Mouse (Mus musculus) liver, postnatal 0 days (tissue): ENCODE measurements around the gene Timm10b. TPM values are rescaled to one million over a fixed set of nuclear protein-coding genes. Genes with fewer than 3 reads are reported as not detected.
A peak's percentile ranks its signal among the peaks of the same experiment; 100 is the strongest.

Source experiments
- ATAC-seq: fragments of 200-750 bp; cut with Nextera tagmentation; 2 replicates; pipeline ENCODE4 v1.8.0; 2017; ENCODE audit warnings: mild to moderate bottlenecking, moderate library complexity
- DNase-seq: peaks from one replicate; pipeline ENCODE4 v3.0.0-alpha.2; 2016
- H3K27ac ChIP-seq: fragments of 300-500 bp; sonication (generic); 2 replicates; pipeline ENCODE4 v1.5.1; 2014; ENCODE audit warnings: antibody characterized with exemption, moderate library complexity, mild to moderate bottlenecking, low read depth
- H3K27me3 ChIP-seq: fragments of 300-500 bp; sonication (generic); 2 replicates; pipeline ENCODE4 v1.6.1; 2014; ENCODE audit warnings: low read length, control low read depth, mixed read lengths; ENCODE audit not compliant: insufficient read depth
- H3K36me3 ChIP-seq: fragments of 300-500 bp; sonication (generic); replicated peaks from 2 replicates; pipeline ENCODE4 v1.6.1; 2014; ENCODE audit warnings: mild to moderate bottlenecking, control low read depth, low read length, moderate library complexity, mixed read lengths; ENCODE audit not compliant: insufficient read depth
- H3K4me1 ChIP-seq: fragments of 300-500 bp; sonication (generic); 2 replicates; pipeline ENCODE4 v1.6.1; 2014; ENCODE audit warnings: antibody characterized with exemption, mild to moderate bottlenecking, control low read depth; ENCODE audit not compliant: insufficient read depth
- H3K4me2 ChIP-seq: fragments of 300-500 bp; sonication (generic); 2 replicates; pipeline ENCODE4 v1.6.1; 2014; ENCODE audit warnings: low read depth, mild to moderate bottlenecking, low read length, moderate library complexity, mixed read lengths
- H3K4me3 ChIP-seq: fragments of 300-500 bp; sonication (generic); 2 replicates; pipeline ENCODE4 v1.5.1; 2014; ENCODE audit warnings: low read depth, low read length
- H3K9ac ChIP-seq: fragments of 300-500 bp; sonication (generic); replicated peaks from 2 replicates; pipeline ENCODE4 v1.6.1; 2014; ENCODE audit warnings: mild to moderate bottlenecking, moderate library complexity
- H3K9me3 ChIP-seq: fragments of 300-500 bp; sonication (generic); 2 replicates; pipeline ENCODE4 v1.6.1; 2016; ENCODE audit warnings: mild to moderate bottlenecking, control low read depth, low read length, mixed read lengths
- CTCF ChIP-seq: sonication (generic); IDR thresholded peaks from 2 replicates; pipeline ENCODE4 v1.5.1; 2016; ENCODE audit warnings: antibody characterized with exemption, low read depth
- EP300 ChIP-seq: IDR thresholded peaks from 2 replicates; pipeline ENCODE4 v1.6.1; 2016; ENCODE audit warnings: antibody characterized with exemption, low read depth, mild to moderate bottlenecking
- WGBS: fragments of 180-500 bp; shearing (Covaris S2); extraction: QIAGEN DNeasy Blood & Tissue Kit; methylation state at CpG from one replicate; pipeline ENCODE4 v1.1.7; 2014; ENCODE audit not compliant: insufficient replicate concordance; 5-methylcytosine and 5-hydroxymethylcytosine counted together
- polyA plus RNA-seq: library from polyadenylated mRNA; unstranded; fragments of >200 nt; fragmentation: Nextera tagmentation; extraction: Ambion mirVana; gene quantifications from 2 replicates; pipeline ENCODE4 v1.2.1, GENCODE M21; 2015

Gene Timm10b
- 117 and 121 TPM in 2 replicates for polyA plus RNA-seq

GRCm38 (mm10) chr7:105639756-105640155, at the start of gene Timm10b:
Timm10b (plus strand) TSS chr7:105640056.
- peak; percentile 6 for ATAC-seq
- Histone ChIP-seq H3K9ac (peak within 1 kb of the TSS; percentile 80), H3K27ac (peak within 1 kb of the TSS; percentile 96), H3K4me3 (peak within 1 kb of the TSS; percentile 92), H3K9me3 (no peaks in the 10 kb centered on the region), H3K36me3 (peaks cover 21% of the 10 kb centered on the region), H3K4me2 (peak within 1 kb of the TSS; percentile 98), H3K27me3 (no peaks in the 10 kb centered on the region), H3K4me1 (peaks cover 27% of the 10 kb centered on the region)
- no peak for DNase-seq
- 2% methylated on average over 2 of the region's 2 CpGs for WGBS
- TF ChIP-seq CTCF: no peak

- DNase-seq (no peak), ATAC-seq (peak; percentile 19; the same call in 1 of the 2 replicates)
- Histone ChIP-seq H3K9ac (no peak overlapping the region), H3K4me1 (no peaks in the 10 kb centered on the region), H3K4me3 (no peak overlapping the region), H3K4me2 (no peak overlapping the region), H3K9me3 (no peaks in the 10 kb centered on the region), H3K27ac (no peak overlapping the region), H3K27me3 (no peaks in the 10 kb centered on the region), H3K36me3 (peaks cover 6% of the 10 kb centered on the region; the same call in 1 of the 2 replicates)
- WGBS: 52% methylated on average over 7 of the region's 7 CpGs
- TF ChIP-seq CTCF (no peak), EP300 (no peak)
These were observed 49.8 kb upstream of the Timm10b start for GRCm38 (mm10) chr7:105590097-105590496.

- Histone ChIP-seq H3K4me1 (no peaks in the 10 kb centered on the region), H3K9me3 (no peaks in the 10 kb centered on the region), H3K4me2 (no peak overlapping the region), H3K27me3 (no peaks in the 10 kb centered on the region), H3K4me3 (no peak overlapping the region), H3K27ac (peak overlapping the region; percentile 66), H3K9ac (no peak overlapping the region), H3K36me3 (no peaks in the 10 kb centered on the region)
- DNase-seq (peak; percentile 83), ATAC-seq (peak; percentile 63)
- TF ChIP-seq CTCF: peak; percentile 87
- no peak for TF ChIP-seq EP300
- 30% methylated on average over 9 of the region's 9 CpGs for WGBS
These were observed 36.8 kb upstream of the Timm10b start for GRCm38 (mm10) chr7:105602860-105603623.

- no peak overlapping the region for H3K4me3 ChIP-seq
- ATAC-seq (no peak), DNase-seq (no peak)
- no peaks in the 10 kb centered on the region for H3K9me3 ChIP-seq
- H3K36me3 ChIP-seq: peaks cover 18% of the 10 kb centered on the region; the same call in 1 of the 2 replicates
- no peaks in the 10 kb centered on the region for H3K27me3 ChIP-seq
- H3K27ac ChIP-seq: no peak overlapping the region
- TF ChIP-seq EP300: no peak
- no peak for TF ChIP-seq CTCF
- WGBS: 53% methylated on average over 3 of the region's 3 CpGs
- H3K4me2 ChIP-seq: no peak overlapping the region
- H3K9ac ChIP-seq: no peak overlapping the region
- no peaks in the 10 kb centered on the region for H3K4me1 ChIP-seq
These were observed 31.4 kb upstream of the Timm10b start for GRCm38 (mm10) chr7:105608467-105608866.

GRCm38 (mm10) chr7:105611767-105612166, 28.1 kb upstream of the Timm10b start:
- no peaks in the 10 kb centered on the region for H3K9me3 ChIP-seq
- no peak overlapping the region for H3K27ac ChIP-seq
- no peaks in the 10 kb centered on the region for H3K27me3 ChIP-seq
- DNase-seq (no peak), ATAC-seq (no peak)
- no peak overlapping the region for H3K4me3 ChIP-seq
- H3K4me2 ChIP-seq: no peak overlapping the region
- TF ChIP-seq CTCF: no peak
- no peak for TF ChIP-seq EP300
- 82% methylated on average over 1 of the region's 1 CpGs for WGBS
- no peaks in the 10 kb centered on the region for H3K4me1 ChIP-seq
- peaks cover 20% of the 10 kb centered on the region; the same call in 1 of the 2 replicates for H3K36me3 ChIP-seq
- H3K9ac ChIP-seq: no peak overlapping the region

GRCm38 (mm10) chr7:105614400-105614799, 25.5 kb upstream of the Timm10b start:
- Histone ChIP-seq H3K27me3 (no peaks in the 10 kb centered on the region), H3K9me3 (no peaks in the 10 kb centered on the region), H3K9ac (no peak overlapping the region), H3K4me1 (no peaks in the 10 kb centered on the region), H3K4me3 (no peak overlapping the region), H3K27ac (no peak overlapping the region), H3K36me3 (peaks cover 29% of the 10 kb centered on the region), H3K4me2 (no peak overlapping the region)
- DNase-seq (no peak), ATAC-seq (no peak)
- TF ChIP-seq EP300 (no peak), CTCF (no peak)
- 71% methylated on average over 1 of the region's 1 CpGs for WGBS
